In the genomic region with DNA sequence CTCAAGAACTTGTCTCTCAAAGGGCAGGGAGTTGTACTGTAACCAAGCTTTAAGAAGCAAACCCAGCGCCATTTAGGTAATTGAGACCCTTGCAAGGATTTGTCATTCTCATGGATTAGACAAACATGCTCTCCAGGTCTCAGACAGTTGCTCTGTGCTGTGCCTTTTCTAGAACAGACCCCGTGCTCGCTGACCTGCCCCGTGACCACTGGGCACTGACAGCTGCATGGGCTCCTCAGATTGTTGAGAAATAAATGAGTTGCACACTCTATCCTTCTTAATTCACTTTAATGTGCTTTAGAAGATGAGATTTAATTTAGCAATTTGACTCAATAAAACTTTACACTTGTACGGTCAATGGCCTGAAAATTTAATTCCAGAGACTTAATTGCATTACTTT, we compare ENCODE assay signal across 17 mouse cellular contexts.
"Had no signal": no experiment of that assay in that cellular context is flagged by ENCODE, and none has a peak within 500 bp of the region (broad histone marks: within the 10 kb centered on the region; RNA-seq: fewer than 3 reads in every experiment).

No protein-coding gene starts in this region.

- DNase-seq: kidney, adult 2 months; kidney, postnatal 14 days; kidney, postnatal 4 days; left cerebral cortex, postnatal 4 days; liver, postnatal 0 days; lung, embryonic 14.5 days; thymus, adult 18-20 months; thymus, postnatal 36 days had no signal

- H3K4me3 ChIP-seq: limb, embryonic 12.5 days; limb, embryonic 15.5 days; neural tube, embryonic 12.5 days; neural tube, embryonic 15.5 days had no signal

- H3K27me3 ChIP-seq: limb, embryonic 12.5 days; limb, embryonic 15.5 days; neural tube, embryonic 12.5 days; neural tube, embryonic 15.5 days had no signal

- H3K4me2 ChIP-seq: limb, embryonic 12.5 days; limb, embryonic 15.5 days; liver, embryonic 11.5 days; lung, embryonic 14.5 days had no signal

- H3K9ac ChIP-seq: limb, embryonic 12.5 days; limb, embryonic 15.5 days; liver, embryonic 14.5 days; liver, postnatal 0 days; lung, embryonic 14.5 days; neural tube, embryonic 12.5 days; neural tube, embryonic 15.5 days had no signal

- H3K27ac ChIP-seq: limb, embryonic 12.5 days; limb, embryonic 15.5 days; liver, embryonic 14.5 days; macrophage; neural tube, embryonic 12.5 days; neural tube, embryonic 15.5 days had no signal

- H3K4me1 ChIP-seq: limb, embryonic 12.5 days; limb, embryonic 15.5 days had no signal

- H3K36me3 ChIP-seq: neural tube, embryonic 12.5 days; neural tube, embryonic 15.5 days had no signal

- ATAC-seq: intestine, postnatal 0 days; liver, postnatal 0 days; lung, postnatal 0 days had no signal

- H3K9me3 ChIP-seq: limb, embryonic 12.5 days; limb, embryonic 15.5 days; neural tube, embryonic 12.5 days; neural tube, embryonic 15.5 days had no signal
